Mouse (Mus musculus): ENCODE results near the gene Negr1. TPM values are rescaled to one million over a fixed set of nuclear protein-coding genes. Genes with fewer than 3 reads are reported as not detected.
A peak's percentile ranks its signal among the peaks of the same experiment; 100 is the strongest.

The Negr1 gene
- total RNA-seq, 2 experiments from 2014 or later = 284 to 293 TPM

DNA sequence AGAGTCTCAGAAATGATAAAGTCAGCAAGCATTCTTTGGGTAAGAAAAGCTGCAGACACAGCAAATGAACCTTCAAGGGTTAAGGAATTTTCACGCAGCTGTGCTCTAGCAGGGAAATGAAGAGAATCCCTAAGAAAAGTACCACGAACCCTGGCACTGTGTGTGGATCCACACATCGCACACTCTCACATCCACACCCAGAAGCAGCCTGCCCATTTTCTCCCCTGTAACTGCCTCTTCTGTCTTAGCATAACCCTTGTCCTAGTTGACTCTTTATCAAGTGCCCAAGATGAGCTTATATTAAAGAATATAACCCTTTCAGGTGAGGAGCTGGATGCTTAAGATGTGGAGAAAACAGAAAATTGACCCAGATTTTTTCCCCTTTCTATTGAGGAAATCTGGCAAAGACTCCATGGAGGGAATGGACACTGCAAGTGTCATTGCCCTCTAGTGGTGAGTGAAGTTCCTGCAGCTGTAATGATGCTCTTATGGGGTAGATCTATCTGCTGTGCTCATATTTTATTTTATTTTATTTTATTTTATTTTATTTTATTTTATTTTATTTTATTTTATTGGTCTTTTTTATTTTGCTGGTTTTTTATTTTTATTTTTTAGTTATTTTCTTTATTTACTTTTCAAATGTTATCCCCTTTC, 82.2 kb downstream of the Negr1 start:
- intact Hi-C loops (cut with DNase I) = no loop called here
- peak; percentile 40 to 45 for DNase-seq (ENCODE audit: extremely low spot score in 1 of 2, low spot score in 2 of 2)

DNA sequence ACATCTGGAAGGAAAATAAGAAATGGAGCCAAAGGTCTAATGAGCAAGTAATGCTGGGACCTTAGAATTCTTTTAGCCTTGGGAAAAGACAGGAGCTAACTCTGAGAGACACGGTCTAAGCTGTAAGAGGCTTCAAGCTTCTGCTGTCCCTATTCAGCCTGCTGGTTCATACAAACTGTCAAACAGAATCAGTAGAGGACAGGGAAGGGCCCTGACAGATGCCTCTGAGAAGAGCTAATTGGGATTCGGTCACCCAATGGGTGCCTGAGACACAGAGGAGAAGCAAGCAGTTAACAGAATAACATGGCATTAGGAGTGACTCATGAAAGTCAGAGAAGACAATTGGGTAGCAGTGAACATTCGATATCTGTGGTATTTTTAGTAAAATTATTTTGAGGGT, 86.8 kb downstream of the Negr1 start:
- intact Hi-C loops (cut with DNase I) = no loop called here
- DNase-seq (ENCODE audit: extremely low spot score in 1 of 2, low spot score in 2 of 2) = no peak

- no peak for DNase-seq (ENCODE audit: extremely low spot score in 1 of 2, low spot score in 2 of 2)
- intact Hi-C loops (cut with DNase I) = no loop called here
These were observed 101.0 kb downstream of the Negr1 start for GRCm38 (mm10) chr3:156662553-156662952.

GRCm38 (mm10) chr3:156672560-156672959, 111.0 kb downstream of the Negr1 start:
- intact Hi-C loops (cut with DNase I) = no loop called here
- DNase-seq (ENCODE audit: extremely low spot score in 1 of 2, low spot score in 2 of 2) = no peak

DNA sequence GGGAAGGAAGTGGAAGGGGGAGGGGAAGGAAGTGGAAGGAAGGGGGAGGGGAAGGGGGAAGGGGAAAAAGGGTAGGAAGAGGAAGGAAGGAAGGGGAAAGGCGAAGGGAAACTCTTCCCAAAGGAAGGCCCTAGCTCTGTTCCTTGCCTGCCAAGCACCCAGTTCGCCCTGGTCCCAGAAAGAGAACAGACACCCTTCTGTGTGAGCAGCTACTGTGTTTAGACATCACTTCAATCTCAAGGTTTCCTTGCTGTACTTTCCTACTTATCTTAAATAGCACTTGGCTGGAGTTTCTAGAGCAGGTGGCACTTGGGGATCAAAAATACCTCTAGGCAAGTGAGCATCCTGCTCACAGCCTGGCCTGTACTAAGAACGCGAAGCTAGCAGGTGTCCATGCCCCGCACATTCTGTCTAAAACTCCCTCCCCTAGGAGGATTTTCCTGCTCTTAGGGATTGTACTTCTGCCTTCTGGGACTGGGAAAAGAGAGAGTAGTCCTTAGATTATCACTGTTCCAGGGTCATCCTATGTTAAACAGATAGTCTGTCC, 128.5 kb downstream of the Negr1 start:
- intact Hi-C loops (cut with DNase I) = no loop called here
- DNase-seq (ENCODE audit: extremely low spot score in 1 of 2, low spot score in 2 of 2) = peak in 1 of 2 experiments; percentile 30

GRCm38 (mm10) chr3:156698687-156699086, 137.1 kb downstream of the Negr1 start:
- DNase-seq (ENCODE audit: extremely low spot score in 1 of 2, low spot score in 2 of 2) = no peak
- intact Hi-C loops (cut with DNase I) = no loop called here

DNA sequence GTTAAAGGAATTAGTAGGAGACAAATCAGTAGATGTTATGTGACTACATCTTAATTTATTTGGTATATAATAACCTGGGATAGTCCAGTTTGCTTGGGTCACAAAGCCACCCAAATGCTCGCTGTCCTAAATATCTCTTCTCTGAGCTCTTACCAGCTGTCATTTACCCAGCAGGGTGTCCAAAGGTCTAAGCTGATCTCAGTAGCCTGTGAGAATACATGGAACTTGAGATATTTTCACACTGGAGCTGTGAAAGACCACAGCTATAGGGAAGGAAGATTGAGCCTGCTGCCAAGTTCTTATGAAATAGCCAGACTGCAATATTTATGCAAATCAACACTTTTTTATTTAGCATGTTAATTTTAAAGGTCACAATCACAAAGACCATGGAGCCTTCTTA, 141.6 kb downstream of the Negr1 start:
- DNase-seq (ENCODE audit: extremely low spot score in 1 of 2, low spot score in 2 of 2) = no peak
- intact Hi-C loops (cut with DNase I) = no loop called here

DNA sequence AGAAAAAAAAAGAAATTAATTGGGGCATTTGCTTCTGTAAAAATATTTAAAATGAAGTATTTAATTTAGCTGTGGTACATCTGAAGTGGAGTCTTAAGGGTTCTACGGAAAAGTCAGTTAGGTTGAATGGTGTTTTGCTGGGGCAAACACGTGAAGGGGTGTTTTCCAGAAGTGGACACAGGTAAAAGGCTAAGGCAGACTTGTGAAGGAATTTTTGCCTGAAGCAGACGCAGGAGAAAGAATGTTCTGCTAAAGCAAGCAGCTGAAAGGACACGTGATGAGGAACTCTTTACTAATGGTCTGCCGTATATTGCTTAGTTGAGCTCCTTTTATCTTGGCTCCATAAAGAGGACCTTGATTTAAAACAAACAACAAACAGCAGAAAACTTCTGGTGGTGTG, 148.6 kb downstream of the Negr1 start:
- no peak for DNase-seq (ENCODE audit: extremely low spot score in 1 of 2, low spot score in 2 of 2)
- intact Hi-C loops (cut with DNase I) = no loop called here

DNA sequence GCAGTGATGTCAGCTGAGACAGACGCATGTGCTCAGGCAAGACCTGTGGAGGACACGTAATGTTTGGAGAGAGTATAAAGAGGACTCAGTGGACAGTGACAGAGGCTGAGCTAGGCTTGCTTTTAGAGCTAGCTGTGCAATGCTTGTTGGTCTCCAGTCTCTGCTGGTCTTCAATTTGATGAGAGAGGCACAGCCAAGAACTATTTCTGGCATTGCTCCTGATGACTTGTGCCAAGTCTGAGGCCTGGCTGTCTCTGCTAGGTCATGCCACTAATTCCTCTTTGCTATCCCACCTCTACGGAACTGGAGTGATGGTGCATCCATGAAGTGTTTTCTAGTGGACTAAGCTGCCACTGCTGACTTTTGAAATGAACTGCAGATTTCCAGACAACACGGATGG, 149.1 kb downstream of the Negr1 start:
- no peak for DNase-seq (ENCODE audit: extremely low spot score in 1 of 2, low spot score in 2 of 2)
- intact Hi-C loops (cut with DNase I) = no loop called here

- DNase-seq (ENCODE audit: extremely low spot score in 1 of 2, low spot score in 2 of 2) = no peak
- intact Hi-C loops (cut with DNase I) = no loop called here
These were observed 174.7 kb downstream of the Negr1 start for GRCm38 (mm10) chr3:156736335-156736734.

- intact Hi-C loops (cut with DNase I) = no loop called here
- no peak for DNase-seq (ENCODE audit: extremely low spot score in 1 of 2, low spot score in 2 of 2)
These were observed 177.9 kb downstream of the Negr1 start for GRCm38 (mm10) chr3:156739529-156739928.

GRCm38 (mm10) chr3:156743266-156743665, 181.7 kb downstream of the Negr1 start:
- intact Hi-C loops (cut with DNase I) = no loop called here

DNA sequence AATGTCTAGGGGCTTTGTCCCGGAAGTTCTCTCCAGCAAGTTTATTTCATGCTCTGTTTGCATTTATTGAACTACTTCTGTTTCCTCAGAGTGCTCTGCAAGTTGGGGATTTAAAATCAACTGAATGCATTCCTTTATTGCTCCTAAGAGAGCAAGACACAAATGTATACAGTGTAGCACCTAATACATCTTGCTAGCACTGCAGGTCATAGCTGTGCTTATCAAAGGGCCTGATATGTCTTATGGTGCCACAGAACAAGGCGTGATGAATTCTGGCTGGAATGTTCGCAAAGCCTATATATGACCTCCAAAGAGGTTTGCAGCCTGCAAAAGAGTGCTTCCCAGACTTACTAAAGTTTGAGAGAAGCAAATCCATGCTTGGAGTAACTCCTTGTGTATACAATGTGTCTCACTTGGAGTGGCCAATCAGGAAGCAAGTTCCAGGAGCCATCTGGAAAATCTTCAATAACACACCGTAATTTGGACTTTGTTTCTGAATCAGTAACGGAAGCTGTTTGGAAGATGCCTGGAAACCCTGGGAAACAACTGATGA, 183.7 kb downstream of the Negr1 start:
- intact Hi-C loops (cut with DNase I) = no loop called here
- no peak for DNase-seq (ENCODE audit: extremely low spot score in 1 of 2, low spot score in 2 of 2)

More at GRCm38 (mm10) chr3:156743266-156743665, 181.7 kb downstream of the Negr1 start:
- DNase-seq (ENCODE audit: extremely low spot score in 1 of 2, low spot score in 2 of 2) = no peak

DNA sequence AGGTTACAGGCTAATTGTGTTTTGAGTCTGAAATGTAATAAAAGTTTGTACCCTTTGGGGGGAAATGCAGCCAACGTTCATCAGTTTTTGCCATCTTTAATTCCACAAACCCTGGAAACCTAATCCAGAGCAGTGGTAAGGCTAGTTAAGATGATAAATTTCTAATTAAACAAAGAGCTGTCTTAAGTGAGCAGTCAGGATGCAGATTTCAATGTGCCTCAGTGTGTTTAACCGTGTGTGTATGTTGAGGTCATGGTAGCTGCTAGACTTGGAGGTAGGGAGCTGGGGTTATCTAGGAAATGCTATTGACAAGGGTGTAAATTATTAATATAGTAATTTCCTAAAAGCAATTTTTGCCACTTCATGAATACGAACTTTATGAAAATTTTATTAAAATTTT, 185.9 kb downstream of the Negr1 start:
- intact Hi-C loops (cut with DNase I) = no loop called here
- DNase-seq (ENCODE audit: extremely low spot score in 1 of 2, low spot score in 2 of 2) = no peak

- intact Hi-C loops (cut with DNase I) = no loop called here
- no peak for DNase-seq (ENCODE audit: extremely low spot score in 1 of 2, low spot score in 2 of 2)
These were observed 192.3 kb downstream of the Negr1 start for GRCm38 (mm10) chr3:156753780-156754373.

GRCm38 (mm10) chr3:156754790-156755530, 193.4 kb downstream of the Negr1 start:
- no peak for DNase-seq (ENCODE audit: extremely low spot score in 1 of 2, low spot score in 2 of 2)
- intact Hi-C loops (cut with DNase I) = no loop called here

DNA sequence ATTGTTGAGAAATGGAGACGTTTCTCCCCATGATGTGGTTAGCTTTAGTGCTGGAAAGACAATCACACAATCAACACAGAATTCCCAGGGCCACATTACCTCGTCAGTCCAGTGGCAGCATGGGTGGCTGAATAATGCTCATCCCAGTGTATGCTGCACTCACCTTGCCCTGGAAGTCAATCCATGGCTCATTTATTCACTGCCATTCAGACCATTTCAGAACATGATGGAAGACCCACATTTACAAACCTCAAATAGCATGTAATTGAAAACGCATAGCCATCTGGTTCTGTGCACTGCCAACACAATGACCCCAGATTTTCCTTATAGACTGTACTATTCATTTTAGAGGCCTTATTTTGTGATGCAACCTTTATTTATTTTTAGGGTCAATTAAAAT, 203.4 kb downstream of the Negr1 start:
- no peak for DNase-seq (ENCODE audit: extremely low spot score in 1 of 2, low spot score in 2 of 2)
- intact Hi-C loops (cut with DNase I) = no loop called here

DNA sequence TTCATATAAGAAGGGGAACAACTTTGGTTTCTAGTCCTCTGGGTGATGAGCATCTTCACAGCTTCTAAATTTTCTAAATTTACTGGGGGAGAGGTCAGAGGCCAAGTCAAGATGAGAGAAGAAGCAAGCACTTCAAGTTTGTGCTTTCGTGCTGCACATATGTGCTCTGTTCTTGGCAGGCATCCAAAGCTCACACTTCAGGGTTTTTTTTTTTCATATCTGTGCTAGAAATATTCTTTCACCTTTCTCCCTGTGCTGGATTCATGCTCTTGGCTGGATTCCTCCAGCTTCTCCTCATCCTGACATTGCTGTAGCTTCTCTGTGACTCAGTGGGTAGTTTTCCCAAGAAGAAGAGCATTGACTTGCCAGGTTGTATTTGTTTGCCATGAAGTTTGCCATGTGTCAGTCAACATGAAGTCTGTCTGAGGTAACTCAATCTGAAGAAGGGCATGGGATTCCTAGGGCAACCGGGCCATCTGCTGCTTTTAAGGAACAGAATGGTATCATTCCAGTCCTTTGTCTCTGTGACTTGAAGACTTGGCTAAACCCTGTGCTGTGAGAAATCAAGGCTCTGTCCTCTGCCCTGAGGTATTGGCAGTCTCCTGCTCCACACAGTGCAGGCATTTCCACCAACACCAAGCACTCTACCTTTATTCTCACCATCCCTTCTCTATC, 204.7 kb downstream of the Negr1 start:
- no peak for DNase-seq (ENCODE audit: extremely low spot score in 1 of 2, low spot score in 2 of 2)
- intact Hi-C loops (cut with DNase I) = no loop called here

DNA sequence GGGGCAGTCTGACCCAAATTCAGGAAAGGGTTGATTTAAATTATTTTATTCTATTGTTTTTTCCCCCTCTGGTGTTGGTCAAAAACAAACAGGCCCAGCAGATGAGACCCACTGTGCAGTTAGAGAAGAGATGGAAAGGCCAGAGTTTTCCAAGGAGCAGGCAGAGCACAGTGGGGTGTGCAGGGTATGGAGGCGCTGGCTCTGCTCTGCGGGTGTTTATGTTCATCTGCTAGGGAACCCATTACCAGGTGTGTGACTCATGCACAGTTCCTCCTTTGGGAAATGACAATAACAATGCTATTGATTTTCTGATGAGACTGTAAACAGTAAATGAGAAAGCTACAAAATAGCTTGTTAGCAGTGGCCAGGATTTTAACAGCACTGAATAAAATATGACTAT, 210.0 kb downstream of the Negr1 start:
- DNase-seq (ENCODE audit: extremely low spot score in 1 of 2, low spot score in 2 of 2) = no peak
- intact Hi-C loops (cut with DNase I) = no loop called here
